Mouse (Mus musculus): ENCODE results near the gene Creg1. TPM values are rescaled to one million over a fixed set of nuclear protein-coding genes. Genes with fewer than 3 reads are reported as not detected.

The Creg1 gene
- polyA plus RNA-seq, 1 experiment from 2014 or later = 32.9 TPM

GRCm38 (mm10) chr1:165819147-165819546 lies 55.6 kb downstream of the Creg1 start:
- no peak for ATAC-seq (ENCODE audit: low read depth)

GRCm38 (mm10) chr1:165822031-165822430 lies 58.5 kb downstream of the Creg1 start:
- no peak overlapping the region for H3K4me3 ChIP-seq
- no peaks in the 10 kb centered on the region for H3K36me3 ChIP-seq
- H3K4me2 ChIP-seq = no peak overlapping the region
- peaks cover 47% of the 10 kb centered on the region for H3K27me3 ChIP-seq
- no peak overlapping the region for H3K27ac ChIP-seq (replicated peaks)
- WGBS = 93% methylated on average over 2 of the region's 2 CpGs
- no peaks in the 10 kb centered on the region for H3K9me3 ChIP-seq
- ATAC-seq (ENCODE audit: low read depth) = no peak
- H3K4me1 ChIP-seq (replicated peaks) = peaks cover 8% of the 10 kb centered on the region; the same call in 1 of the 2 replicates
- H3K9ac ChIP-seq = no peak overlapping the region

More at GRCm38 (mm10) chr1:165819147-165819546, 55.6 kb downstream of the Creg1 start:
- H3K4me3 ChIP-seq = no peak overlapping the region
- H3K27me3 ChIP-seq = peaks cover 62% of the 10 kb centered on the region
- no peak overlapping the region for H3K4me2 ChIP-seq
- no peaks in the 10 kb centered on the region for H3K36me3 ChIP-seq
- no peak overlapping the region for H3K27ac ChIP-seq (replicated peaks)
- H3K4me1 ChIP-seq (replicated peaks) = peaks cover 21% of the 10 kb centered on the region
- 77% methylated on average over 4 of the region's 4 CpGs for WGBS
- no peak overlapping the region for H3K9ac ChIP-seq
- H3K9me3 ChIP-seq = no peaks in the 10 kb centered on the region

Other genes with a start within 250 kb of the Creg1 start
- 157 and 159 TPM in 2 replicates for gene Mpzl1, start 129.2 kb upstream of the Creg1 start, polyA plus RNA-seq (2015; fragmentation: Nextera tagmentation; extraction: Ambion mirVana)
- gene Rcsd1, start 54.0 kb upstream of the Creg1 start, polyA plus RNA-seq (2015; fragmentation: Nextera tagmentation; extraction: Ambion mirVana) = 12.4 and 13.5 TPM in 2 replicates
- 0.60 and 0.99 TPM in 2 replicates for gene Cd247, start 24.9 kb downstream of the Creg1 start, polyA plus RNA-seq (2015; fragmentation: Nextera tagmentation; extraction: Ambion mirVana)
- 15.5 and 18.1 TPM in 2 replicates for gene Pou2f1, start 238.9 kb downstream of the Creg1 start, polyA plus RNA-seq (2015; fragmentation: Nextera tagmentation; extraction: Ambion mirVana)

Data from neural tube, embryonic 13.5 days (tissue).